Mouse (Mus musculus) layer of hippocampus, adult 2 months (tissue): ENCODE measurements around the gene Auts2. TPM values are rescaled to one million over a fixed set of nuclear protein-coding genes. Genes with fewer than 3 reads are reported as not detected.

Experiments
- DNase-seq, 2 experiments: peaks; one replicate each; pipeline ENCODE4 v3.0.0; 2022; ENCODE audit warnings: low spot score in 2 of 2
- H3K27ac ChIP-seq: fragments of 200-600 bp; 2 replicates; pipeline ENCODE4 v1.8.1; 2022
- H3K4me3 ChIP-seq: fragments of 200-600 bp; 2 replicates; pipeline ENCODE4 v1.8.1; 2022; ENCODE audit warnings: mild to moderate bottlenecking
- CTCF ChIP-seq: fragments of 200-600 bp; conservative IDR thresholded peaks from 2 replicates; pipeline ENCODE4 v1.8.1; 2022; ENCODE audit warnings: antibody characterized with exemption, mild to moderate bottlenecking, moderate library complexity
- total RNA-seq, 2 experiments: library from RNA; stranded (reverse); gene quantifications; 2 replicates each; pipeline ENCODE4 v1.2.3; 2021

Auts2 gene
- total RNA-seq, 2 experiments from 2014 or later, result 157 to 188 TPM

DNA sequence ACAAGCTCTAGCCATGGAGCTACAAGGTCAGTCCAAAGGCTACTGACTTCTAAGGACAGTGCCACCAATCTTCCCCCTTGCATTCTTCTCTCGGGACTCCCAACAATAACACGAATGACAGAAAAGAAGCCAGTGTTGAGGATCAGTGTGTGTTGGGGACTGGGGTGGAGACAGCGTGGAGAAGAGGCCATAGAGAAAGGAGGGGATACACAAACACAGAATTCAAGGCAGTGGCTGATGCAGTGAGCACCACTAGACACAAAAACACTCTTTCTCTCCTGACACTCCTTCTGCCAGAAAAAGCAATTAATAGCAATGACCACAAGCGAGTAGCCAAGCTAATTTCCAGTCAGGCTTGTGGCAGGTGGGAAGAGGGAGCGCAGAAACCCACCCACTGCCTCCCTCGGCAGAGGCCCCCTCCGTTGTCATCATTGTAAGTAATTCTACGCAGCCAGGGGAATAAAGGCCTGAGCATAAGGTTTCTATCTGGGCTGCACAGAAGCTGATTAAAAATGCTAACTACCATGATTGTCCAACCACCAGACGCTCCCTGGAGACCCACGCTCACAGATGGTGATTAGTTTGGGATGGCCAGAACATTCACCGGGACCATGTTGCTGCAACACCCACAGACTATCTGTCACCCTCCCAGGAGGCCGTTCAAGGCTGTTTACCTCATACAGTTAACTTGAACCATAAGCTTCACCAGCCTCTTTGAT is 862.9 kb downstream of the Auts2 start:
- Histone ChIP-seq H3K27ac (peak overlapping the region; percentile 79), H3K4me3 (no peak overlapping the region; the same call in 1 of the 2 replicates)
- no peak for TF ChIP-seq CTCF
- peak; percentile 78 to 89 for DNase-seq

- H3K27ac ChIP-seq, result peak overlapping the region; percentile 79
- DNase-seq, result no peak
- no peak for TF ChIP-seq CTCF
- no peak overlapping the region for H3K4me3 ChIP-seq
These were observed 863.6 kb downstream of the Auts2 start for GRCm38 (mm10) chr5:131679523-131679922.

GRCm38 (mm10) chr5:131677518-131677917 is 865.6 kb downstream of the Auts2 start:
- DNase-seq, result peak; percentile 43 to 61
- no peak for TF ChIP-seq CTCF
- H3K27ac ChIP-seq, result 0 out of 2 replicates have a peak overlapping the region, but pooled peaks have one; percentile 18
- H3K4me3 ChIP-seq, result no peak overlapping the region

DNA sequence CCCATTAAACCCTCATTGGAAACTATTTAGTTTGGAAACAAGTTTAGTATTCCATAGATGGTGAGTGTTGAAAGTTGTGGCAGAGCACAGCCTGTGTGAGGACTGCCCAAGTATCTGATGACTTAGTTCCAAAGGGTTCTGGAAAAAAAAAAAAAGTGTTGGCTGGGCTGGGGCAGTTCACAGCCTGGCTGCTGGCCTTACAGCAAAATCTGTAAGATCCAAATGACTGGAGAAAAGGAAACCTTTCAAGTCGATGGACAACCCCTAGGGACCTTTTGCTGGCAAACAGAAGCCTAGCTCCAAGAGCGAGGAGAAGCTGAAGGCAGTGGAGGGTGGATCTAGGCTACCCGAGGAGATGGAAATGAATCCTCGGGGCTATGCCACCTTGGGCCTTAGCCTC is 869.4 kb downstream of the Auts2 start:
- no peak for TF ChIP-seq CTCF
- no peak overlapping the region for H3K4me3 ChIP-seq
- peak overlapping the region; percentile 56; the same call in 1 of the 2 replicates for H3K27ac ChIP-seq
- DNase-seq, result no peak

DNA sequence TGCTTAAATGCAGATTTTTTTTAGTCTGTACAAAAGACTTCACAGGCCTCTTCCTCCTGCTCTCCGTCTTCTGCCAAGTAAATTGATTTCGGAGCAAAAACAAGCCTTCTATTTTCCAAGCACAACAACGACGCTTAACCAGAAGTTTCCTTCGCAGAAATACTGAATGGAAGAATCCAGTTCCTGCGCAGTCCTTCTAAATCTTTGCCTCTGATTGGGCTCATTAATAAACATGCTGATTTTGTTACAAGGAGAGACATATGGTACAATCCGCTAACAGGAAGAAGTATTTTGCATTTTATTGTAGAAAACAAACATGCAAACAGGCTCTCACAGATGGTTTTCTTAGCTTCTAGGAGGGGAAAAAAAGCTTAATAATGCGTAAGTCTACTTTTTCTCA is 878.1 kb downstream of the Auts2 start:
- Histone ChIP-seq H3K27ac (peak overlapping the region; percentile 58; the same call in 1 of the 2 replicates), H3K4me3 (no peak overlapping the region)
- no peak for TF ChIP-seq CTCF
- no peak for DNase-seq

DNA sequence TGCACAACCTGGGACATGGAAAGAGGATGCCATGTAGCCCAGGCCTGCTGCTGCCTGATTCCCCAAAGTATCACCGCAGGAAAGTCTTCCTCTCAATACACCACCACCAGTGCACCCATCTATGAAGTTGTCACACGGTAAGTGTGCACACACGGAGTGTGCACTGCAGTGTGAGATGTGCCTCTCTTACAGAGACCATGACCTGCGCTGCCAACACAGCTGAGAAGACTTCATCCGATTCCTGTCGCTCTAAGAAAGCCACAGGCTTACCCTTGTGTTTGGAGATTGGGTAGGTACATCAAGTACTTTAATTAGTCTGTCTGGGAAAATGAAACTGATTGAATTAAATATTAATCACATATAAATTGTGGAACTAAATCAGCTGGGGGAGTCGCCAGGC is 878.5 kb downstream of the Auts2 start:
- peak overlapping the region; percentile 58; the same call in 1 of the 2 replicates for H3K27ac ChIP-seq
- DNase-seq, result no peak
- no peak for TF ChIP-seq CTCF
- no peak overlapping the region for H3K4me3 ChIP-seq

- DNase-seq, result no peak
- no peak for TF ChIP-seq CTCF
- no peak overlapping the region for H3K4me3 ChIP-seq
- H3K27ac ChIP-seq, result no peak overlapping the region
These were observed 880.5 kb downstream of the Auts2 start for GRCm38 (mm10) chr5:131662657-131663056.

GRCm38 (mm10) chr5:131658822-131659515 is 884.2 kb downstream of the Auts2 start:
- peak overlapping the region; percentile 14; the same call in 1 of the 2 replicates for H3K27ac ChIP-seq
- TF ChIP-seq CTCF, result no peak
- no peak overlapping the region for H3K4me3 ChIP-seq
- no peak for DNase-seq

- no peak for TF ChIP-seq CTCF
- no peak for DNase-seq
- H3K4me3 ChIP-seq, result no peak overlapping the region
- no peak overlapping the region for H3K27ac ChIP-seq
These were observed 888.9 kb downstream of the Auts2 start for GRCm38 (mm10) chr5:131654206-131654605.

GRCm38 (mm10) chr5:131650381-131650891 is 892.7 kb downstream of the Auts2 start:
- Histone ChIP-seq H3K4me3 (no peak overlapping the region), H3K27ac (peak overlapping the region; percentile 7; the same call in 1 of the 2 replicates)
- DNase-seq, result no peak
- TF ChIP-seq CTCF, result no peak

GRCm38 (mm10) chr5:131647683-131648119 is 895.4 kb downstream of the Auts2 start:
- Histone ChIP-seq H3K4me3 (no peak overlapping the region), H3K27ac (no peak overlapping the region)
- DNase-seq, result no peak
- no peak for TF ChIP-seq CTCF

GRCm38 (mm10) chr5:131647104-131647682 is 896.0 kb downstream of the Auts2 start:
- H3K4me3 ChIP-seq, result no peak overlapping the region
- DNase-seq, result no peak
- TF ChIP-seq CTCF, result no peak
- no peak overlapping the region for H3K27ac ChIP-seq
